In the genomic region with DNA sequence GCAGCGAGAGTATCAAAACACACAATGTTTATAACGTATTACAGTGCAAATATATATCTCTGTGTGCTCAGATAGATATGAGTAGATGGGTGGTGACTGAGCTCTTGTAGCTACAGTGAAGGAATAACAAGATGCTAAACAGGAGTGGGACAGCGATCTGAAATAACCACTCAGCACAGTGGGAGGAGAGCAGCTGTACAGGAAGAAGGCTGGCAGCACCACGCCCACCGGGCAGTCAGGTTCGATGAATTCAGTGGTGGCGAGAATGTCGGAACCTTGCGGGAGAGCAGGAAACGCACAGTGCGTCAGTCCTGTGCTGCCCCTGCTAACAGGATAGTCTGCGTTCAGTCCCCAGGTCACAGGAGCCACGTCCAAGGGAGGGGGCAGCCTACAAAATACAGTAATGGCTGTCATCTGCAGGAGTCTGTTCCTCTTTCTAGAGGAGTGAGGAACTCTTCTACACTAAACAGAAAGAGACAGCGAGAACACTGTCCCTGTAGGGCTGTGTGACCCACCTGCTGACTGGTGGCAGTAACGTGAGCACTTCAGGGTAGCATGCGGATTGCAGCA, we compare ENCODE assay signal across 12 mouse cellular contexts. TPM values are rescaled to one million over a fixed set of nuclear protein-coding genes. Genes with fewer than 3 reads are reported as not detected.
DNase-seq lines count a peak whose midpoint lies in the region; ATAC-seq and TF ChIP-seq lines count a peak whose summit lies in the region.
"Had no signal": no experiment of that assay in that cellular context is flagged by ENCODE, and none has a peak within 500 bp of the region (broad histone marks: within the 10 kb centered on the region; RNA-seq: fewer than 3 reads in every experiment).

No protein-coding gene starts in this region.

- no peak overlapping the region for H3K27ac ChIP-seq in liver, adult 2 months (replicated peaks; ENCODE audit: insufficient read depth, low read depth, low read length)
- H3K27ac ChIP-seq in liver, embryonic 11.5 days (ENCODE audit: low read depth, low read length), result no peak overlapping the region
- H3K27ac ChIP-seq in brown adipose tissue, adult 24 weeks (replicated peaks; ENCODE audit: low read depth, low read length), result peak overlapping the region; percentile 65
- H3K27ac ChIP-seq in forebrain, embryonic 16.5 days (ENCODE audit: low read length), result no peak overlapping the region
- no peak overlapping the region for H3K27ac ChIP-seq in hindbrain, embryonic 14.5 days
- H3K27ac ChIP-seq: lung, embryonic 15.5 days had no signal

- no peaks in the 10 kb centered on the region for H3K4me1 ChIP-seq in liver, adult 2 months (ENCODE audit: control insufficient read depth, insufficient read depth, low read length)
- H3K4me1 ChIP-seq in liver, embryonic 11.5 days (replicated peaks; ENCODE audit: control insufficient read depth, insufficient read depth, low read length), result no peaks in the 10 kb centered on the region
- H3K4me1 ChIP-seq in brown adipose tissue, adult 24 weeks (ENCODE audit: control insufficient read depth, insufficient read depth, insufficient read length, low read length), result no peaks in the 10 kb centered on the region
- H3K4me1 ChIP-seq in forebrain, embryonic 16.5 days (replicated peaks; ENCODE audit: control insufficient read depth, insufficient read depth, low read length), result no peaks in the 10 kb centered on the region
- H3K4me1 ChIP-seq in hindbrain, embryonic 14.5 days (replicated peaks; ENCODE audit: control insufficient read depth, insufficient read depth, low read length), result no peaks in the 10 kb centered on the region
- H3K4me1 ChIP-seq: lung, embryonic 15.5 days had no signal

- WGBS in liver, adult 2 months, result 89% methylated on average over 16 of the region's 16 CpGs
- WGBS in liver, embryonic 11.5 days, result 74% methylated on average over 16 of the region's 16 CpGs
- whole genome bisulfite sequencing in forebrain, embryonic 16.5 days, result 86% methylated on average over 16 of the region's 16 CpGs
- 87% methylated on average over 16 of the region's 16 CpGs for WGBS in hindbrain, embryonic 14.5 days

- H3K79me2 ChIP-seq in liver, adult 2 months (ENCODE audit: control insufficient read depth, insufficient read depth, low read length), result no peaks in the 10 kb centered on the region

- no peak for ATAC-seq in liver, embryonic 11.5 days (replicated peaks; ENCODE audit: low FRiP score)
- peak; percentile 75 for ATAC-seq in megakaryocyte, adult 5-6 weeks (ENCODE audit: poor library complexity, severe bottlenecking)
- no peak for ATAC-seq in forebrain, embryonic 16.5 days
- ATAC-seq in hindbrain, embryonic 14.5 days (ENCODE audit: low FRiP score), result no peak
- ATAC-seq: intestine, postnatal 0 days had no signal

- H3K9ac ChIP-seq in liver, adult 2 months (ENCODE audit: low read depth, low read length), result no peak overlapping the region
- no peak overlapping the region for H3K9ac ChIP-seq in liver, embryonic 11.5 days (ENCODE audit: low read depth, low read length)
- H3K9ac ChIP-seq in forebrain, embryonic 16.5 days (replicated peaks; ENCODE audit: low read depth, low read length), result no peak overlapping the region
- H3K9ac ChIP-seq in hindbrain, embryonic 14.5 days, result no peak overlapping the region
- H3K9ac ChIP-seq: lung, embryonic 15.5 days had no signal

- TF ChIP-seq CTCF in liver, adult 2 months (IDR thresholded peaks at IDR 0.05; ENCODE audit: low read depth, low read length), result no peak

- no peak overlapping the region for H3K4me2 ChIP-seq in liver, embryonic 11.5 days
- no peak overlapping the region for H3K4me2 ChIP-seq in forebrain, embryonic 16.5 days (ENCODE audit: low read length)
- H3K4me2 ChIP-seq in hindbrain, embryonic 14.5 days (replicated peaks), result no peak overlapping the region
- H3K4me2 ChIP-seq: lung, embryonic 15.5 days had no signal

- no peak for DNase-seq in liver, adult 2 months (ENCODE audit: extremely low read depth, low read depth, low spot score)
- DNase-seq in liver, embryonic 11.5 days (ENCODE audit: low spot score), result no peak
- peak; percentile 10 to 41 for DNase-seq in thymus, adult 18-20 months
- DNase-seq in hindbrain, embryonic 14.5 days (ENCODE audit: low spot score), result no peak
- DNase-seq in cerebellum, adult 8-10 months, result no peak
- DNase-seq: cerebellum, postnatal 36 days; gastrocnemius, postnatal 10 days had no signal

- TF ChIP-seq POLR2A in liver, adult 2 months (IDR thresholded peaks at IDR 0.05; ENCODE audit: extremely low read depth, insufficient read depth, low read length), result no peak

- H3K9me3 ChIP-seq in liver, embryonic 11.5 days (ENCODE audit: control insufficient read depth, low read length), result no peaks in the 10 kb centered on the region
- no peaks in the 10 kb centered on the region for H3K9me3 ChIP-seq in forebrain, embryonic 16.5 days (ENCODE audit: control insufficient read depth, low read length)
- no peaks in the 10 kb centered on the region for H3K9me3 ChIP-seq in hindbrain, embryonic 14.5 days (ENCODE audit: control insufficient read depth, low read length)
- H3K9me3 ChIP-seq: lung, embryonic 15.5 days had no signal

- peaks cover 26% of the 10 kb centered on the region; the same call in 1 of the 2 replicates for H3K36me3 ChIP-seq in liver, adult 2 months (ENCODE audit: control insufficient read depth, insufficient read depth, low read length)
- no peaks in the 10 kb centered on the region; the same call in 1 of the 2 replicates for H3K36me3 ChIP-seq in liver, embryonic 11.5 days (ENCODE audit: control insufficient read depth, insufficient read depth, low read length)
- no peaks in the 10 kb centered on the region; the same call in 1 of the 2 replicates for H3K36me3 ChIP-seq in forebrain, embryonic 16.5 days (ENCODE audit: control insufficient read depth, insufficient read depth)
- peaks cover 72% of the 10 kb centered on the region for H3K36me3 ChIP-seq in hindbrain, embryonic 14.5 days (replicated peaks; ENCODE audit: control insufficient read depth, insufficient read depth)

- H3K27me3 ChIP-seq in liver, adult 2 months (ENCODE audit: control insufficient read depth, insufficient read depth, low read length), result no peaks in the 10 kb centered on the region
- H3K27me3 ChIP-seq in liver, embryonic 11.5 days (replicated peaks; ENCODE audit: control insufficient read depth, insufficient read depth, low read length), result no peaks in the 10 kb centered on the region
- H3K27me3 ChIP-seq in forebrain, embryonic 16.5 days (replicated peaks; ENCODE audit: control insufficient read depth, insufficient read depth, low read length), result no peaks in the 10 kb centered on the region
- no peaks in the 10 kb centered on the region for H3K27me3 ChIP-seq in hindbrain, embryonic 14.5 days (ENCODE audit: control insufficient read depth, insufficient read depth, low read length)
- H3K27me3 ChIP-seq: lung, embryonic 15.5 days had no signal

- H3K4me3 ChIP-seq in liver, adult 2 months (ENCODE audit: insufficient read depth, low read depth, low read length), result peak overlapping the region; percentile 1
- no peak overlapping the region for H3K4me3 ChIP-seq in liver, embryonic 11.5 days (ENCODE audit: low read depth, low read length)
- H3K4me3 ChIP-seq in brown adipose tissue, adult 24 weeks (ENCODE audit: insufficient read depth, low read depth, low read length), result peak overlapping the region; percentile 40
- no peak overlapping the region for H3K4me3 ChIP-seq in forebrain, embryonic 16.5 days (replicated peaks; ENCODE audit: low read length)
- no peak overlapping the region for H3K4me3 ChIP-seq in hindbrain, embryonic 14.5 days (replicated peaks; ENCODE audit: low read length)
- H3K4me3 ChIP-seq: lung, embryonic 15.5 days had no signal

RNA-seq across cellular contexts. Expression of a gene that starts 32.3 kb away (rescaled TPM):
- total RNA-seq in liver, adult 2 months (2014; rRNA removed), result 3.2 and 3.6 TPM in 2 replicates
- 2.6 and 3.1 TPM in 2 replicates for polyA plus RNA-seq in liver, adult 2 months (2012; rRNA removed)
- polyA plus RNA-seq in liver, embryonic 11.5 days (2014; fragmentation: Nextera tagmentation; extraction: Ambion mirVana), result 1.2 and 3.3 TPM in 2 replicates
- 40.6 and 47.3 TPM in 2 replicates for polyA plus RNA-seq in brown adipose tissue, adult 24 weeks (2012; ENCODE audit: insufficient read depth, insufficient read length, missing spikeins)
- total RNA-seq in megakaryocyte, adult 5-6 weeks (2015), result 0.68 TPM in 1 of 2 replicates, not detected in the other
- 0.65 TPM in 1 of 2 replicates, not detected in the other for total RNA-seq in megakaryocyte, adult 5-6 weeks (2017)
- 20.4 and 27.9 TPM in 2 replicates for polyA plus RNA-seq in forebrain, embryonic 16.5 days (2015; fragmentation: Nextera tagmentation; extraction: Ambion mirVana)
- 18.9 and 22.9 TPM in 2 replicates for polyA plus RNA-seq in hindbrain, embryonic 14.5 days (2014; fragmentation: Nextera tagmentation; extraction: Ambion mirVana)

RNA-seq across cellular contexts. Expression of a gene that starts 38.0 kb away (rescaled TPM):
- total RNA-seq in liver, adult 2 months (2014; rRNA removed), result 7.0 and 9.3 TPM in 2 replicates
- 4.3 and 5.6 TPM in 2 replicates for polyA plus RNA-seq in liver, adult 2 months (2012; rRNA removed)
- 18.4 and 20.1 TPM in 2 replicates for polyA plus RNA-seq in liver, embryonic 11.5 days (2014; fragmentation: Nextera tagmentation; extraction: Ambion mirVana)
- polyA plus RNA-seq in brown adipose tissue, adult 24 weeks (2012; ENCODE audit: insufficient read depth, insufficient read length, missing spikeins), result 11.4 and 17.8 TPM in 2 replicates
- 36.5 and 38.9 TPM in 2 replicates for total RNA-seq in megakaryocyte, adult 5-6 weeks (2015)
- 56.6 and 57.7 TPM in 2 replicates for total RNA-seq in megakaryocyte, adult 5-6 weeks (2017)
- 57.1 and 58.9 TPM in 2 replicates for polyA plus RNA-seq in forebrain, embryonic 16.5 days (2015; fragmentation: Nextera tagmentation; extraction: Ambion mirVana)
- 53.6 and 63.1 TPM in 2 replicates for polyA plus RNA-seq in hindbrain, embryonic 14.5 days (2014; fragmentation: Nextera tagmentation; extraction: Ambion mirVana)

Comparison
In these comparisons a context has a peak if more than half of its experiments do, and no peak if none do; other contexts are left out.
1. H3K4me3 ChIP-seq: peak in liver, adult 2 months (single experiment) and brown adipose tissue, adult 24 weeks (single experiment); none in liver, embryonic 11.5 days (single experiment), forebrain, embryonic 16.5 days (single experiment) and hindbrain, embryonic 14.5 days (single experiment).
2. DNase-seq: peak in thymus, adult 18-20 months (2 of 2); none in liver, adult 2 months (single experiment), liver, embryonic 11.5 days (single experiment), hindbrain, embryonic 14.5 days (single experiment) and cerebellum, adult 8-10 months (single experiment).